ENCODE assay signal across 22 mouse cellular contexts in the genomic region with DNA sequence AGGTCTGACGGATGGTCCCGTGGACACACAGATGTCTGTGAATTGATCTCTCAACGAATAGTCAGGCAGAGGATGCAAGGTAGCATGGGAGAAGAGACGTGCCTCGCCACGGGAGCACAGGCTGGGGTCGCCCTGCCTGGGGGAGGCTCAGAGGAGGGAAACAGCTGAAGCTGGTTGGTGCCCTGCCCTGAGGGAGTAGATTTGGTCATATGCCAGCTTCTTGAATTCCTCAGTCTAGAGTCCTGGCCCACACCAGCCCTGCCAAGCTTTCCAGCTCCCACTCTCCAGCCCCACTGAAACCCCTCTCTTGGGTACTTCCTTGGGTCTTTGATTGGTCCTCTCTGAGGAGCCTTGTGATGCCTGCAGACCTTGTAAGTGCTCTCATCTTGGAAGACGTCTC. TPM values are rescaled to one million over a fixed set of nuclear protein-coding genes. Genes with fewer than 3 reads are reported as not detected.
DNase-seq lines count a peak whose midpoint lies in the region; ATAC-seq and TF ChIP-seq lines count a peak whose summit lies in the region.
"Had no signal": no experiment of that assay in that cellular context is flagged by ENCODE, and none has a peak within 500 bp of the region (broad histone marks: within the 10 kb centered on the region; RNA-seq: fewer than 3 reads in every experiment).

No protein-coding gene starts in this region.

- DNase-seq in embryonic facial prominence, embryonic 14.5 days (ENCODE audit: low spot score): no peak
- DNase-seq in embryonic facial prominence, embryonic 10.5 days (ENCODE audit: low spot score): no peak
- DNase-seq in heart, postnatal 0 days (ENCODE audit: low spot score): peak; percentile 25
- no peak for DNase-seq in heart, adult 18-20 months
- DNase-seq in lung, postnatal 4 days: no peak
- no peak for DNase-seq in midbrain, postnatal 0 days (ENCODE audit: low spot score)
- DNase-seq: adrenal gland, adult 2 months; cerebellum, postnatal 10 days; embryo, embryonic 11 days; gastrocnemius, postnatal 25 days; kidney, adult 18-20 months; left cerebral cortex, postnatal 4 days; lung, adult 2 months; right cerebral cortex, postnatal 4 days; thymus, adult 2 months had no signal

- ATAC-seq in embryonic facial prominence, embryonic 14.5 days (ENCODE audit: low read depth): 0 out of 2 replicates have a peak, but pooled peaks have one; percentile 41
- ATAC-seq in heart, postnatal 0 days (ENCODE audit: insufficient read depth, low read depth): peak; percentile 62
- peak; percentile 50; the same call in 1 of the 2 replicates for ATAC-seq in lung, embryonic 15.5 days (ENCODE audit: borderline replicate concordance, extremely low read depth, low FRiP score, low TSS enrichment)
- peak; percentile 69 for ATAC-seq in embryonic facial prominence, embryonic 15.5 days (ENCODE audit: insufficient number of reproducible peaks, low FRiP score, low TSS enrichment, low read depth)
- ATAC-seq in midbrain, postnatal 0 days (ENCODE audit: low FRiP score): no peak

- TF ChIP-seq EP300 in heart, postnatal 0 days (IDR thresholded peaks at IDR 0.05; ENCODE audit: low read depth): no peak

- no peak overlapping the region for H3K9ac ChIP-seq in embryonic facial prominence, embryonic 14.5 days (ENCODE audit: low read depth, low read length)
- H3K9ac ChIP-seq in heart, postnatal 0 days (replicated peaks; ENCODE audit: low read depth, low read length): no peak overlapping the region
- H3K9ac ChIP-seq in lung, embryonic 15.5 days: no peak overlapping the region
- H3K9ac ChIP-seq in embryonic facial prominence, embryonic 15.5 days: no peak overlapping the region
- H3K9ac ChIP-seq in midbrain, postnatal 0 days (replicated peaks; ENCODE audit: low read length, poor library complexity, severe bottlenecking): no peak overlapping the region
- H3K9ac ChIP-seq: hindbrain, embryonic 13.5 days; neural tube, embryonic 13.5 days had no signal

- H3K4me3 ChIP-seq in embryonic facial prominence, embryonic 14.5 days (ENCODE audit: low read depth, low read length): no peak overlapping the region
- no peak overlapping the region for H3K4me3 ChIP-seq in embryonic facial prominence, embryonic 10.5 days
- H3K4me3 ChIP-seq in heart, postnatal 0 days (ENCODE audit: low read depth, low read length): no peak overlapping the region
- H3K4me3 ChIP-seq in lung, embryonic 15.5 days: no peak overlapping the region
- no peak overlapping the region for H3K4me3 ChIP-seq in embryonic facial prominence, embryonic 15.5 days (replicated peaks)
- H3K4me3 ChIP-seq in midbrain, postnatal 0 days (ENCODE audit: low read depth, low read length): no peak overlapping the region
- H3K4me3 ChIP-seq: heart, embryonic 10.5 days; hindbrain, embryonic 13.5 days; neural tube, embryonic 13.5 days had no signal

- H3K9me3 ChIP-seq in embryonic facial prominence, embryonic 14.5 days (ENCODE audit: control insufficient read depth, low read length): no peaks in the 10 kb centered on the region
- H3K9me3 ChIP-seq in embryonic facial prominence, embryonic 10.5 days: no peaks in the 10 kb centered on the region
- no peaks in the 10 kb centered on the region for H3K9me3 ChIP-seq in heart, postnatal 0 days (replicated peaks; ENCODE audit: control insufficient read depth, low read length)
- H3K9me3 ChIP-seq in lung, embryonic 15.5 days: no peaks in the 10 kb centered on the region
- no peaks in the 10 kb centered on the region for H3K9me3 ChIP-seq in embryonic facial prominence, embryonic 15.5 days (replicated peaks)
- H3K9me3 ChIP-seq in midbrain, postnatal 0 days (ENCODE audit: low read length): no peaks in the 10 kb centered on the region
- H3K9me3 ChIP-seq: heart, embryonic 10.5 days; hindbrain, embryonic 13.5 days; neural tube, embryonic 13.5 days had no signal

- no peaks in the 10 kb centered on the region for H3K27me3 ChIP-seq in embryonic facial prominence, embryonic 14.5 days (replicated peaks; ENCODE audit: control insufficient read depth, insufficient read depth, low read length)
- no peaks in the 10 kb centered on the region for H3K27me3 ChIP-seq in embryonic facial prominence, embryonic 10.5 days (replicated peaks; ENCODE audit: low read depth, poor library complexity, severe bottlenecking)
- no peaks in the 10 kb centered on the region for H3K27me3 ChIP-seq in heart, postnatal 0 days (ENCODE audit: control insufficient read depth, insufficient read depth, low read length)
- no peaks in the 10 kb centered on the region for H3K27me3 ChIP-seq in lung, embryonic 15.5 days
- no peaks in the 10 kb centered on the region for H3K27me3 ChIP-seq in embryonic facial prominence, embryonic 15.5 days
- H3K27me3 ChIP-seq in midbrain, postnatal 0 days (ENCODE audit: insufficient read depth, low read length): no peaks in the 10 kb centered on the region
- H3K27me3 ChIP-seq: hindbrain, embryonic 13.5 days; neural tube, embryonic 13.5 days had no signal

- H3K4me2 ChIP-seq in embryonic facial prominence, embryonic 14.5 days (ENCODE audit: low read depth, low read length): no peak overlapping the region
- H3K4me2 ChIP-seq in heart, postnatal 0 days (ENCODE audit: low read depth, low read length): no peak overlapping the region
- no peak overlapping the region for H3K4me2 ChIP-seq in lung, embryonic 15.5 days
- no peak overlapping the region for H3K4me2 ChIP-seq in embryonic facial prominence, embryonic 15.5 days (replicated peaks)
- H3K4me2 ChIP-seq in midbrain, postnatal 0 days (ENCODE audit: low read depth, low read length, poor library complexity, severe bottlenecking): no peak overlapping the region
- H3K4me2 ChIP-seq: hindbrain, embryonic 13.5 days; neural tube, embryonic 13.5 days had no signal

- H3K4me1 ChIP-seq in embryonic facial prominence, embryonic 14.5 days (ENCODE audit: control insufficient read depth, insufficient read depth, low read length): no peaks in the 10 kb centered on the region
- peaks cover 9% of the 10 kb centered on the region for H3K4me1 ChIP-seq in embryonic facial prominence, embryonic 10.5 days
- peaks cover 10% of the 10 kb centered on the region; the same call in 1 of the 2 replicates for H3K4me1 ChIP-seq in heart, postnatal 0 days (ENCODE audit: control insufficient read depth, insufficient read depth)
- H3K4me1 ChIP-seq in lung, embryonic 15.5 days: peaks cover 4% of the 10 kb centered on the region
- peaks cover 14% of the 10 kb centered on the region; the same call in 1 of the 2 replicates for H3K4me1 ChIP-seq in embryonic facial prominence, embryonic 15.5 days
- no peaks in the 10 kb centered on the region for H3K4me1 ChIP-seq in midbrain, postnatal 0 days (ENCODE audit: insufficient read depth, low read length)

- H3K36me3 ChIP-seq in embryonic facial prominence, embryonic 14.5 days (ENCODE audit: control insufficient read depth, insufficient read depth, low read length): no peaks in the 10 kb centered on the region
- no peaks in the 10 kb centered on the region for H3K36me3 ChIP-seq in embryonic facial prominence, embryonic 10.5 days (replicated peaks)
- H3K36me3 ChIP-seq in heart, postnatal 0 days (replicated peaks; ENCODE audit: control insufficient read depth, insufficient read depth, low read length): no peaks in the 10 kb centered on the region
- H3K36me3 ChIP-seq in lung, embryonic 15.5 days: no peaks in the 10 kb centered on the region
- no peaks in the 10 kb centered on the region for H3K36me3 ChIP-seq in embryonic facial prominence, embryonic 15.5 days
- no peaks in the 10 kb centered on the region for H3K36me3 ChIP-seq in midbrain, postnatal 0 days (ENCODE audit: insufficient read depth, low read length)
- H3K36me3 ChIP-seq: heart, embryonic 10.5 days; hindbrain, embryonic 13.5 days; neural tube, embryonic 13.5 days had no signal

- no peak for TF ChIP-seq CTCF in heart, postnatal 0 days (IDR thresholded peaks at IDR 0.05; ENCODE audit: low read depth)
- TF ChIP-seq CTCF in midbrain, postnatal 0 days (IDR thresholded peaks at IDR 0.05): no peak

- no peak overlapping the region for H3K27ac ChIP-seq in embryonic facial prominence, embryonic 14.5 days (replicated peaks; ENCODE audit: low read depth, low read length)
- no peak overlapping the region for H3K27ac ChIP-seq in embryonic facial prominence, embryonic 10.5 days (replicated peaks)
- H3K27ac ChIP-seq in heart, postnatal 0 days (ENCODE audit: low read depth): no peak overlapping the region
- H3K27ac ChIP-seq in lung, embryonic 15.5 days: no peak overlapping the region
- no peak overlapping the region for H3K27ac ChIP-seq in embryonic facial prominence, embryonic 15.5 days (replicated peaks)
- no peak overlapping the region for H3K27ac ChIP-seq in midbrain, postnatal 0 days (ENCODE audit: low read depth, low read length)
- H3K27ac ChIP-seq: heart, embryonic 10.5 days; hindbrain, embryonic 13.5 days; neural tube, embryonic 13.5 days had no signal

- 74% methylated on average over 8 of the region's 8 CpGs for WGBS in embryonic facial prominence, embryonic 14.5 days
- 86% methylated on average over 8 of the region's 8 CpGs for WGBS in embryonic facial prominence, embryonic 10.5 days
- 48% methylated on average over 8 of the region's 8 CpGs for WGBS in heart, postnatal 0 days
- WGBS in lung, embryonic 15.5 days: 60% methylated on average over 8 of the region's 8 CpGs
- WGBS in embryonic facial prominence, embryonic 15.5 days: 57% methylated on average over 8 of the region's 8 CpGs
- WGBS in midbrain, postnatal 0 days: 70% methylated on average over 8 of the region's 8 CpGs

RNA-seq across cellular contexts. Expression of a gene that starts 1.4 kb away (rescaled TPM):
- polyA plus RNA-seq in embryonic facial prominence, embryonic 14.5 days (2014; fragmentation: Nextera tagmentation; extraction: Ambion mirVana): 0.21 and 0.26 TPM in 2 replicates
- polyA plus RNA-seq in embryonic facial prominence, embryonic 10.5 days (2016; fragmentation: Nextera tagmentation; extraction: Ambion mirVana): 0.25 TPM in 1 of 2 replicates, not detected in the other
- total RNA-seq in heart, postnatal 0 days (2014; rRNA removed; ENCODE audit: low replicate concordance): not detected in 2 replicates
- not detected in 2 replicates for polyA plus RNA-seq in heart, postnatal 0 days (2015; fragmentation: Nextera tagmentation; extraction: Ambion mirVana)
- total RNA-seq in heart, adult 18-20 months (2021): not detected
- polyA plus RNA-seq in lung, embryonic 15.5 days (2015; fragmentation: Nextera tagmentation; extraction: Ambion mirVana): not detected in 2 replicates
- polyA plus RNA-seq in embryonic facial prominence, embryonic 15.5 days (2015; fragmentation: Nextera tagmentation; extraction: Ambion mirVana): 0.12 and 0.13 TPM in 2 replicates
- 0.11 TPM in 1 of 2 replicates, not detected in the other for total RNA-seq in midbrain, postnatal 0 days (2014; rRNA removed)
- 0.43 and 0.83 TPM in 2 replicates for polyA plus RNA-seq in midbrain, postnatal 0 days (2015; fragmentation: Nextera tagmentation; extraction: Ambion mirVana)
- total RNA-seq: adrenal gland, adult 2 months; MEL had no signal
- polyA plus RNA-seq: heart, embryonic 10.5 days; neural tube, embryonic 13.5 days; thymus, adult 2 months had no signal

RNA-seq across cellular contexts. Expression of a gene that starts 15.8 kb away (rescaled TPM):
- 28.1 and 31.4 TPM in 2 replicates for polyA plus RNA-seq in embryonic facial prominence, embryonic 14.5 days (2014; fragmentation: Nextera tagmentation; extraction: Ambion mirVana)
- 40.1 and 40.2 TPM in 2 replicates for polyA plus RNA-seq in embryonic facial prominence, embryonic 10.5 days (2016; fragmentation: Nextera tagmentation; extraction: Ambion mirVana)
- 7.1 and 7.5 TPM in 2 replicates for total RNA-seq in heart, postnatal 0 days (2014; rRNA removed; ENCODE audit: low replicate concordance)
- polyA plus RNA-seq in heart, postnatal 0 days (2015; fragmentation: Nextera tagmentation; extraction: Ambion mirVana): 15.5 and 18.4 TPM in 2 replicates
- total RNA-seq in heart, adult 18-20 months (2021): 10 to 100 TPM; 24.8 to 26.5 TPM
- 34.4 and 40.8 TPM in 2 replicates for polyA plus RNA-seq in lung, embryonic 15.5 days (2015; fragmentation: Nextera tagmentation; extraction: Ambion mirVana)
- polyA plus RNA-seq in embryonic facial prominence, embryonic 15.5 days (2015; fragmentation: Nextera tagmentation; extraction: Ambion mirVana): 32.0 and 35.5 TPM in 2 replicates
- 13.6 and 30.0 TPM in 2 replicates for total RNA-seq in midbrain, postnatal 0 days (2014; rRNA removed)
- polyA plus RNA-seq in midbrain, postnatal 0 days (2015; fragmentation: Nextera tagmentation; extraction: Ambion mirVana): 20.1 and 22.1 TPM in 2 replicates

RNA-seq across cellular contexts. Expression of a gene that starts 16.0 kb away (rescaled TPM):
- polyA plus RNA-seq in embryonic facial prominence, embryonic 14.5 days (2014; fragmentation: Nextera tagmentation; extraction: Ambion mirVana): 98.7 and 100 TPM in 2 replicates
- polyA plus RNA-seq in embryonic facial prominence, embryonic 10.5 days (2016; fragmentation: Nextera tagmentation; extraction: Ambion mirVana): 18.5 and 19.6 TPM in 2 replicates
- 34.3 and 40.8 TPM in 2 replicates for total RNA-seq in heart, postnatal 0 days (2014; rRNA removed; ENCODE audit: low replicate concordance)
- 20.5 and 23.5 TPM in 2 replicates for polyA plus RNA-seq in heart, postnatal 0 days (2015; fragmentation: Nextera tagmentation; extraction: Ambion mirVana)
- total RNA-seq in heart, adult 18-20 months (2021): 1 to 10 TPM; 9.4 to 9.9 TPM
- 38.0 and 38.4 TPM in 2 replicates for polyA plus RNA-seq in lung, embryonic 15.5 days (2015; fragmentation: Nextera tagmentation; extraction: Ambion mirVana)
- polyA plus RNA-seq in embryonic facial prominence, embryonic 15.5 days (2015; fragmentation: Nextera tagmentation; extraction: Ambion mirVana): 80.0 and 82.7 TPM in 2 replicates
- 14.9 and 15.0 TPM in 2 replicates for total RNA-seq in midbrain, postnatal 0 days (2014; rRNA removed)
- polyA plus RNA-seq in midbrain, postnatal 0 days (2015; fragmentation: Nextera tagmentation; extraction: Ambion mirVana): 9.8 and 10.2 TPM in 2 replicates

RNA-seq across cellular contexts. Expression of a gene that starts 21.6 kb away (rescaled TPM):
- 243 and 256 TPM in 2 replicates for polyA plus RNA-seq in embryonic facial prominence, embryonic 14.5 days (2014; fragmentation: Nextera tagmentation; extraction: Ambion mirVana)
- 132 and 139 TPM in 2 replicates for polyA plus RNA-seq in embryonic facial prominence, embryonic 10.5 days (2016; fragmentation: Nextera tagmentation; extraction: Ambion mirVana)
- 33.2 and 49.1 TPM in 2 replicates for total RNA-seq in heart, postnatal 0 days (2014; rRNA removed; ENCODE audit: low replicate concordance)
- 126 and 129 TPM in 2 replicates for polyA plus RNA-seq in heart, postnatal 0 days (2015; fragmentation: Nextera tagmentation; extraction: Ambion mirVana)
- 10 to 100 TPM; 15.4 to 19.6 TPM for total RNA-seq in heart, adult 18-20 months (2021)
- polyA plus RNA-seq in lung, embryonic 15.5 days (2015; fragmentation: Nextera tagmentation; extraction: Ambion mirVana): 112 and 125 TPM in 2 replicates
- 213 and 230 TPM in 2 replicates for polyA plus RNA-seq in embryonic facial prominence, embryonic 15.5 days (2015; fragmentation: Nextera tagmentation; extraction: Ambion mirVana)
- 66.3 and 83.1 TPM in 2 replicates for total RNA-seq in midbrain, postnatal 0 days (2014; rRNA removed)
- polyA plus RNA-seq in midbrain, postnatal 0 days (2015; fragmentation: Nextera tagmentation; extraction: Ambion mirVana): 196 and 200 TPM in 2 replicates

RNA-seq across cellular contexts. Expression of a gene that starts 26.9 kb away (rescaled TPM):
- 2.2 and 2.6 TPM in 2 replicates for polyA plus RNA-seq in embryonic facial prominence, embryonic 14.5 days (2014; fragmentation: Nextera tagmentation; extraction: Ambion mirVana)
- polyA plus RNA-seq in embryonic facial prominence, embryonic 10.5 days (2016; fragmentation: Nextera tagmentation; extraction: Ambion mirVana): 7.2 and 7.4 TPM in 2 replicates
- total RNA-seq in heart, postnatal 0 days (2014; rRNA removed; ENCODE audit: low replicate concordance): 0.15 TPM in 1 of 2 replicates, not detected in the other
- polyA plus RNA-seq in heart, postnatal 0 days (2015; fragmentation: Nextera tagmentation; extraction: Ambion mirVana): 0.51 and 0.57 TPM in 2 replicates
- not detected for total RNA-seq in heart, adult 18-20 months (2021)
- 1.5 and 2.2 TPM in 2 replicates for polyA plus RNA-seq in lung, embryonic 15.5 days (2015; fragmentation: Nextera tagmentation; extraction: Ambion mirVana)
- polyA plus RNA-seq in embryonic facial prominence, embryonic 15.5 days (2015; fragmentation: Nextera tagmentation; extraction: Ambion mirVana): 1.5 and 1.7 TPM in 2 replicates
- total RNA-seq in midbrain, postnatal 0 days (2014; rRNA removed): 0.33 and 2.5 TPM in 2 replicates
- 0.31 and 0.93 TPM in 2 replicates for polyA plus RNA-seq in midbrain, postnatal 0 days (2015; fragmentation: Nextera tagmentation; extraction: Ambion mirVana)
- total RNA-seq: gastrocnemius, postnatal 25 days had no signal
- polyA plus RNA-seq: liver, adult 2 months had no signal
